Mouse (Mus musculus): ENCODE data around the gene Palm. TPM values are rescaled to one million over a fixed set of nuclear protein-coding genes. Genes with fewer than 3 reads are reported as not detected.

Gene Palm
- total RNA-seq, 2 experiments from 2014 or later: 48.6 to 80.1 TPM

- ATAC-seq (replicated peaks; ENCODE audit: poor library complexity, severe bottlenecking): no peak
Observed at GRCm38 (mm10) chr10:79864351-79865188, 71.2 kb downstream of the Palm start.

- ATAC-seq (replicated peaks; ENCODE audit: poor library complexity, severe bottlenecking): 0 out of 2 replicates have a peak, but pooled peaks have one; percentile 7
Observed at GRCm38 (mm10) chr10:79865189-79865601, 71.8 kb downstream of the Palm start.

- peak; percentile 50 for ATAC-seq (replicated peaks; ENCODE audit: poor library complexity, severe bottlenecking)
Observed at GRCm38 (mm10) chr10:79865801-79866295, 72.5 kb downstream of the Palm start.

- no peak for ATAC-seq (replicated peaks; ENCODE audit: poor library complexity, severe bottlenecking)
Observed at GRCm38 (mm10) chr10:79866601-79867000, 73.2 kb downstream of the Palm start.

Other genes with a start within 250 kb of the Palm start
Only the 30 nearest of the 34 such genes appear.
- not detected in 2 replicates for gene C2cd4c, start 179.5 kb upstream of the Palm start, total RNA-seq (2014; fragmentation: Nextera tagmentation)
- not detected in 2 replicates for gene C2cd4c, start 179.5 kb upstream of the Palm start, total RNA-seq (2017)
- not detected in 2 replicates for gene Shc2, start 155.7 kb upstream of the Palm start, total RNA-seq (2014; fragmentation: Nextera tagmentation)
- gene Shc2, start 155.7 kb upstream of the Palm start, total RNA-seq (2017): not detected in 2 replicates
- gene Odf3l2, start 147.8 kb upstream of the Palm start, total RNA-seq (2014; fragmentation: Nextera tagmentation): not detected in 2 replicates
- not detected in 2 replicates for gene Odf3l2, start 147.8 kb upstream of the Palm start, total RNA-seq (2017)
- gene Madcam1, start 129.0 kb upstream of the Palm start, total RNA-seq (2014; fragmentation: Nextera tagmentation): not detected in 2 replicates
- not detected in 2 replicates for gene Madcam1, start 129.0 kb upstream of the Palm start, total RNA-seq (2017)
- 7.4 and 9.7 TPM in 2 replicates for gene Tpgs1, start 124.2 kb upstream of the Palm start, total RNA-seq (2014; fragmentation: Nextera tagmentation)
- gene Tpgs1, start 124.2 kb upstream of the Palm start, total RNA-seq (2017): 8.1 and 14.6 TPM in 2 replicates
- gene Cdc34, start 111.4 kb upstream of the Palm start, total RNA-seq (2014; fragmentation: Nextera tagmentation): 110 and 115 TPM in 2 replicates
- gene Cdc34, start 111.4 kb upstream of the Palm start, total RNA-seq (2017): 98.7 and 142 TPM in 2 replicates
- 2.2 TPM in 1 of 2 replicates, not detected in the other for gene Gzmm, start 104.6 kb upstream of the Palm start, total RNA-seq (2014; fragmentation: Nextera tagmentation)
- 0.34 TPM in 1 of 2 replicates, not detected in the other for gene Gzmm, start 104.6 kb upstream of the Palm start, total RNA-seq (2017)
- gene Bsg, start 89.1 kb upstream of the Palm start, total RNA-seq (2014; fragmentation: Nextera tagmentation): 253 and 319 TPM in 2 replicates
- gene Bsg, start 89.1 kb upstream of the Palm start, total RNA-seq (2017): 278 and 345 TPM in 2 replicates
- gene Hcn2, start 76.9 kb upstream of the Palm start, total RNA-seq (2014; fragmentation: Nextera tagmentation): 0.28 TPM in 1 of 2 replicates, not detected in the other
- gene Hcn2, start 76.9 kb upstream of the Palm start, total RNA-seq (2017): 0.39 TPM in 1 of 2 replicates, not detected in the other
- 28.6 and 56.2 TPM in 2 replicates for gene Polrmt, start 47.0 kb upstream of the Palm start, total RNA-seq (2014; fragmentation: Nextera tagmentation)
- gene Polrmt, start 47.0 kb upstream of the Palm start, total RNA-seq (2017): 12.7 and 14.0 TPM in 2 replicates
- not detected in 2 replicates for gene Fgf22, start 38.5 kb upstream of the Palm start, total RNA-seq (2014; fragmentation: Nextera tagmentation)
- gene Fgf22, start 38.5 kb upstream of the Palm start, total RNA-seq (2017): not detected in 2 replicates
- 32.1 and 64.5 TPM in 2 replicates for gene Rnf126, start 26.6 kb upstream of the Palm start, total RNA-seq (2014; fragmentation: Nextera tagmentation)
- 17.3 and 28.2 TPM in 2 replicates for gene Rnf126, start 26.6 kb upstream of the Palm start, total RNA-seq (2017)
- 4.6 TPM in 1 of 2 replicates, not detected in the other for gene Fstl3, start 16.3 kb upstream of the Palm start, total RNA-seq (2014; fragmentation: Nextera tagmentation)
- 0.62 and 1.4 TPM in 2 replicates for gene Fstl3, start 16.3 kb upstream of the Palm start, total RNA-seq (2017)
- gene Prss57, start 2.6 kb upstream of the Palm start, total RNA-seq (2014; fragmentation: Nextera tagmentation): 172 and 215 TPM in 2 replicates
- gene Prss57, start 2.6 kb upstream of the Palm start, total RNA-seq (2017): 77.4 and 86.7 TPM in 2 replicates
- 0.34 TPM in 1 of 2 replicates, not detected in the other for gene Misp, start 27.4 kb downstream of the Palm start, total RNA-seq (2014; fragmentation: Nextera tagmentation)
- 0.82 TPM in 1 of 2 replicates, not detected in the other for gene Misp, start 27.4 kb downstream of the Palm start, total RNA-seq (2017)
- 497 and 526 TPM in 2 replicates for gene Ptbp1, start 60.9 kb downstream of the Palm start, total RNA-seq (2014; fragmentation: Nextera tagmentation)
- 211 and 216 TPM in 2 replicates for gene Ptbp1, start 60.9 kb downstream of the Palm start, total RNA-seq (2017)
- gene Prtn3, start 80.9 kb downstream of the Palm start, total RNA-seq (2014; fragmentation: Nextera tagmentation): 2,258 and 3,780 TPM in 2 replicates
- gene Prtn3, start 80.9 kb downstream of the Palm start, total RNA-seq (2017): 1,097 and 1,536 TPM in 2 replicates
- gene Plppr3, start 81.1 kb downstream of the Palm start, total RNA-seq (2014; fragmentation: Nextera tagmentation): 72.1 and 111 TPM in 2 replicates
- gene Plppr3, start 81.1 kb downstream of the Palm start, total RNA-seq (2017): 91.6 and 112 TPM in 2 replicates
- 5,751 and 6,009 TPM in 2 replicates for gene Elane, start 92.7 kb downstream of the Palm start, total RNA-seq (2014; fragmentation: Nextera tagmentation)
- gene Elane, start 92.7 kb downstream of the Palm start, total RNA-seq (2017): 2,814 and 3,772 TPM in 2 replicates
- gene Cfd, start 97.3 kb downstream of the Palm start, total RNA-seq (2014; fragmentation: Nextera tagmentation): 1.6 and 4.5 TPM in 2 replicates
- gene Cfd, start 97.3 kb downstream of the Palm start, total RNA-seq (2017): not detected in 2 replicates
- gene Med16, start 115.4 kb downstream of the Palm start, total RNA-seq (2014; fragmentation: Nextera tagmentation): 14.1 and 20.3 TPM in 2 replicates
- gene Med16, start 115.4 kb downstream of the Palm start, total RNA-seq (2017): 17.0 and 18.7 TPM in 2 replicates
- not detected in 2 replicates for gene Gm26602, start 117.3 kb downstream of the Palm start, total RNA-seq (2014; fragmentation: Nextera tagmentation)
- 0.98 TPM in 1 of 2 replicates, not detected in the other for gene Gm26602, start 117.3 kb downstream of the Palm start, total RNA-seq (2017)
- gene Kiss1r, start 123.4 kb downstream of the Palm start, total RNA-seq (2014; fragmentation: Nextera tagmentation): not detected in 2 replicates
- 0.26 TPM in 1 of 2 replicates, not detected in the other for gene Kiss1r, start 123.4 kb downstream of the Palm start, total RNA-seq (2017)
- 62.9 and 64.6 TPM in 2 replicates for gene R3hdm4, start 127.6 kb downstream of the Palm start, total RNA-seq (2014; fragmentation: Nextera tagmentation)
- 39.1 and 40.4 TPM in 2 replicates for gene R3hdm4, start 127.6 kb downstream of the Palm start, total RNA-seq (2017)
- 21.2 and 22.5 TPM in 2 replicates for gene Arid3a, start 133.5 kb downstream of the Palm start, total RNA-seq (2014; fragmentation: Nextera tagmentation)
- gene Arid3a, start 133.5 kb downstream of the Palm start, total RNA-seq (2017): 32.4 and 36.7 TPM in 2 replicates
- 48.4 and 49.8 TPM in 2 replicates for gene Wdr18, start 166.6 kb downstream of the Palm start, total RNA-seq (2014; fragmentation: Nextera tagmentation)
- 24.6 and 28.2 TPM in 2 replicates for gene Wdr18, start 166.6 kb downstream of the Palm start, total RNA-seq (2017)
- not detected in 2 replicates for gene Grin3b, start 177.1 kb downstream of the Palm start, total RNA-seq (2014; fragmentation: Nextera tagmentation)
- gene Grin3b, start 177.1 kb downstream of the Palm start, total RNA-seq (2017): not detected in 2 replicates
- gene Tmem259, start 190.8 kb downstream of the Palm start, total RNA-seq (2014; fragmentation: Nextera tagmentation): 38.2 and 63.0 TPM in 2 replicates
- 43.2 and 54.7 TPM in 2 replicates for gene Tmem259, start 190.8 kb downstream of the Palm start, total RNA-seq (2017)
- gene Cnn2, start 195.0 kb downstream of the Palm start, total RNA-seq (2014; fragmentation: Nextera tagmentation): 50.6 and 57.5 TPM in 2 replicates
- 72.7 and 89.8 TPM in 2 replicates for gene Cnn2, start 195.0 kb downstream of the Palm start, total RNA-seq (2017)
- 23.0 and 28.8 TPM in 2 replicates for gene Abca7, start 202.9 kb downstream of the Palm start, total RNA-seq (2014; fragmentation: Nextera tagmentation)
- gene Abca7, start 202.9 kb downstream of the Palm start, total RNA-seq (2017): 14.7 and 16.0 TPM in 2 replicates

Measured in granulocyte monocyte progenitor cell, adult 5-6 weeks (primary cell).